In genomic region chr7:120069164-120069563, GRCm38 (mm10) we compare ENCODE assay signal across 18 mouse cellular contexts. TPM values are rescaled to one million over a fixed set of nuclear protein-coding genes. Genes with fewer than 3 reads are reported as not detected.
DNase-seq lines count a peak whose midpoint lies in the region; ATAC-seq lines count a peak whose summit lies in the region.
"Had no signal": no experiment of that assay in that cellular context is flagged by ENCODE, and none has a peak within 500 bp of the region (broad histone marks: within the 10 kb centered on the region; RNA-seq: fewer than 3 reads in every experiment).

No protein-coding gene starts in this region.

- DNase-seq in forebrain, embryonic 11.5 days (ENCODE audit: low spot score) = no peak
- no peak for DNase-seq in forebrain, embryonic 10.5 days (ENCODE audit: extremely low spot score, low spot score)
- no peak for DNase-seq in neural tube, embryonic 11.5 days (ENCODE audit: low spot score)
- no peak for DNase-seq in neural tube, embryonic 10.5 days (ENCODE audit: extremely low spot score, low spot score)
- DNase-seq in hindbrain, embryonic 11.5 days (ENCODE audit: low spot score) = peak; percentile 18
- peak; percentile 60 for DNase-seq in retina, postnatal 1 day
- no peak for DNase-seq in left cerebral cortex, postnatal 36 days (ENCODE audit: low spot score in 2 of 2)
- DNase-seq in kidney, adult 18-20 months = no peak
- DNase-seq: cerebellum, adult 11-12 months; cerebellum, postnatal 36 days; kidney, adult 9 months; lung, adult 2 months; lung, postnatal 4 days; right cerebral cortex, postnatal 25 days had no signal

- intact Hi-C loops in left cerebral cortex, postnatal 36 days (cut with DNase I) = no loop called here

- H3K9ac ChIP-seq in forebrain, embryonic 11.5 days (ENCODE audit: low read length) = no peak overlapping the region
- no peak overlapping the region for H3K9ac ChIP-seq in neural tube, embryonic 11.5 days (ENCODE audit: low read length)
- H3K9ac ChIP-seq in hindbrain, embryonic 11.5 days (ENCODE audit: low read depth, low read length) = no peak overlapping the region
- H3K9ac ChIP-seq: embryonic facial prominence, embryonic 15.5 days had no signal

- 54% methylated on average over 3 of the region's 3 CpGs for WGBS in forebrain, embryonic 11.5 days
- WGBS in forebrain, embryonic 10.5 days = 52% methylated on average over 3 of the region's 3 CpGs
- WGBS in neural tube, embryonic 11.5 days = 29% methylated on average over 3 of the region's 3 CpGs
- 34% methylated on average over 3 of the region's 3 CpGs for WGBS in hindbrain, embryonic 11.5 days

- H3K27ac ChIP-seq in forebrain, embryonic 11.5 days (ENCODE audit: low read depth, low read length) = no peak overlapping the region
- no peak overlapping the region for H3K27ac ChIP-seq in forebrain, embryonic 10.5 days
- no peak overlapping the region for H3K27ac ChIP-seq in neural tube, embryonic 11.5 days (ENCODE audit: low read depth, low read length)
- no peak overlapping the region for H3K27ac ChIP-seq in hindbrain, embryonic 11.5 days (ENCODE audit: low read depth, low read length)
- H3K27ac ChIP-seq: embryonic facial prominence, embryonic 15.5 days; left cerebral cortex, adult 2 months had no signal

- peak; percentile 42; the same call in 1 of the 2 replicates for ATAC-seq in forebrain, embryonic 11.5 days (replicated peaks; ENCODE audit: low FRiP score)
- ATAC-seq in neural tube, embryonic 11.5 days (ENCODE audit: insufficient read depth, low FRiP score, low TSS enrichment) = peak; percentile 79
- ATAC-seq in hindbrain, embryonic 11.5 days (ENCODE audit: low FRiP score) = peak; percentile 81

- H3K4me2 ChIP-seq in forebrain, embryonic 11.5 days (ENCODE audit: low read depth, low read length, severe bottlenecking) = no peak overlapping the region
- H3K4me2 ChIP-seq in neural tube, embryonic 11.5 days (ENCODE audit: low read depth) = no peak overlapping the region
- no peak overlapping the region for H3K4me2 ChIP-seq in hindbrain, embryonic 11.5 days (replicated peaks; ENCODE audit: low read depth, low read length)
- H3K4me2 ChIP-seq: embryonic facial prominence, embryonic 15.5 days had no signal

- no peaks in the 10 kb centered on the region for H3K4me1 ChIP-seq in forebrain, embryonic 11.5 days (replicated peaks; ENCODE audit: control insufficient read depth, insufficient read depth, low read length)
- H3K4me1 ChIP-seq in forebrain, embryonic 10.5 days = peaks cover 4% of the 10 kb centered on the region; the same call in 1 of the 2 replicates
- H3K4me1 ChIP-seq in neural tube, embryonic 11.5 days (ENCODE audit: control insufficient read depth, insufficient read depth, low read length) = no peaks in the 10 kb centered on the region
- no peaks in the 10 kb centered on the region for H3K4me1 ChIP-seq in hindbrain, embryonic 11.5 days (replicated peaks; ENCODE audit: control insufficient read depth, insufficient read depth, low read length)
- H3K4me1 ChIP-seq: embryonic facial prominence, embryonic 15.5 days had no signal

- no peaks in the 10 kb centered on the region for H3K9me3 ChIP-seq in forebrain, embryonic 11.5 days (ENCODE audit: control insufficient read depth, low read length)
- H3K9me3 ChIP-seq in forebrain, embryonic 10.5 days = no peaks in the 10 kb centered on the region
- H3K9me3 ChIP-seq in neural tube, embryonic 11.5 days (ENCODE audit: control insufficient read depth, low read length) = no peaks in the 10 kb centered on the region
- no peaks in the 10 kb centered on the region for H3K9me3 ChIP-seq in hindbrain, embryonic 11.5 days (ENCODE audit: control insufficient read depth, low read length)
- H3K9me3 ChIP-seq: embryonic facial prominence, embryonic 15.5 days had no signal

- H3K36me3 ChIP-seq in forebrain, embryonic 11.5 days (ENCODE audit: control insufficient read depth, insufficient read depth, low read length) = no peaks in the 10 kb centered on the region
- H3K36me3 ChIP-seq in forebrain, embryonic 10.5 days (replicated peaks) = no peaks in the 10 kb centered on the region
- H3K36me3 ChIP-seq in neural tube, embryonic 11.5 days (ENCODE audit: control insufficient read depth, insufficient read depth, low read length) = no peaks in the 10 kb centered on the region
- no peaks in the 10 kb centered on the region for H3K36me3 ChIP-seq in hindbrain, embryonic 11.5 days (ENCODE audit: control insufficient read depth, insufficient read depth, low read length)
- H3K36me3 ChIP-seq: embryonic facial prominence, embryonic 15.5 days had no signal

- H3K27me3 ChIP-seq in forebrain, embryonic 11.5 days (ENCODE audit: control insufficient read depth, insufficient read depth, low read length) = no peaks in the 10 kb centered on the region
- no peaks in the 10 kb centered on the region for H3K27me3 ChIP-seq in forebrain, embryonic 10.5 days (ENCODE audit: poor library complexity, severe bottlenecking)
- H3K27me3 ChIP-seq in neural tube, embryonic 11.5 days (ENCODE audit: control insufficient read depth, insufficient read depth, low read length) = no peaks in the 10 kb centered on the region
- H3K27me3 ChIP-seq in hindbrain, embryonic 11.5 days (ENCODE audit: control insufficient read depth, insufficient read depth, low read length) = no peaks in the 10 kb centered on the region
- H3K27me3 ChIP-seq: embryonic facial prominence, embryonic 15.5 days had no signal

- H3K4me3 ChIP-seq in forebrain, embryonic 11.5 days (ENCODE audit: low read depth, low read length) = no peak overlapping the region
- no peak overlapping the region for H3K4me3 ChIP-seq in forebrain, embryonic 10.5 days
- H3K4me3 ChIP-seq in neural tube, embryonic 11.5 days (ENCODE audit: low read depth, low read length) = no peak overlapping the region
- H3K4me3 ChIP-seq in hindbrain, embryonic 11.5 days (ENCODE audit: low read depth, low read length) = no peak overlapping the region
- H3K4me3 ChIP-seq: embryonic facial prominence, embryonic 15.5 days; left cerebral cortex, adult 2 months had no signal

RNA-seq across cellular contexts. Expression of gene Dnah3, which starts 25.9 kb away (rescaled TPM):
- polyA plus RNA-seq in forebrain, embryonic 11.5 days (2014; fragmentation: Nextera tagmentation; extraction: Ambion mirVana) = 0.07 TPM in 1 of 2 replicates, not detected in the other
- polyA plus RNA-seq in forebrain, embryonic 10.5 days (2016; fragmentation: Nextera tagmentation; extraction: Ambion mirVana) = 0.05 TPM in 1 of 2 replicates, not detected in the other
- polyA plus RNA-seq in neural tube, embryonic 11.5 days (2014; fragmentation: Nextera tagmentation; extraction: Ambion mirVana) = 0.18 TPM in 1 of 2 replicates, not detected in the other
- polyA plus RNA-seq in hindbrain, embryonic 11.5 days (2014; fragmentation: Nextera tagmentation; extraction: Ambion mirVana) = 0.34 TPM in 1 of 2 replicates, not detected in the other
- under 1 TPM; 0.07 to 0.15 TPM for total RNA-seq in left cerebral cortex, postnatal 36 days (2021)
- total RNA-seq: liver, adult 2 months; monocyte, adult 5-6 weeks had no signal
- polyA plus RNA-seq: liver, adult 2 months had no signal

RNA-seq across cellular contexts. Expression of gene Tmem159, which starts 33.0 kb away (rescaled TPM):
- 10.4 and 10.9 TPM in 2 replicates for polyA plus RNA-seq in forebrain, embryonic 11.5 days (2014; fragmentation: Nextera tagmentation; extraction: Ambion mirVana)
- polyA plus RNA-seq in forebrain, embryonic 10.5 days (2016; fragmentation: Nextera tagmentation; extraction: Ambion mirVana) = 16.2 and 18.4 TPM in 2 replicates
- polyA plus RNA-seq in neural tube, embryonic 11.5 days (2014; fragmentation: Nextera tagmentation; extraction: Ambion mirVana) = 16.6 and 20.5 TPM in 2 replicates
- 19.1 and 22.2 TPM in 2 replicates for polyA plus RNA-seq in hindbrain, embryonic 11.5 days (2014; fragmentation: Nextera tagmentation; extraction: Ambion mirVana)
- 10 to 100 TPM; 13.4 to 14.0 TPM for total RNA-seq in left cerebral cortex, postnatal 36 days (2021)

Comparison
In these comparisons a context has a peak if more than half of its experiments do, and no peak if none do; other contexts are left out.
1. DNase-seq: peak in hindbrain, embryonic 11.5 days (single experiment) and retina, postnatal 1 day (single experiment); none in forebrain, embryonic 11.5 days (single experiment), forebrain, embryonic 10.5 days (single experiment), neural tube, embryonic 11.5 days (single experiment), neural tube, embryonic 10.5 days (single experiment), left cerebral cortex, postnatal 36 days (0 of 2) and kidney, adult 18-20 months (single experiment).
2. Peak in every context shown above with its lines, with median percentiles within 50 percentile points of each other: ATAC-seq.